Mouse (Mus musculus) induced T-regulatory cell, adult 2 months (primary cell): ENCODE data around the gene Csl.

ENCODE experiments used
- DNase-seq: peaks from one replicate; pipeline ENCODE4 v3.0.0-alpha.2; 2012; ENCODE audit warnings: low read depth

The Csl gene

GRCm38 (mm10) chr10:99759558-99759957 is at the start of gene Csl:
Gene Csl, minus strand, starts transcription at chr10:99759658.
- no peak for DNase-seq

GRCm38 (mm10) chr10:99789418-99789817 is 30.0 kb upstream of the Csl start:
- DNase-seq, result no peak

GRCm38 (mm10) chr10:99774228-99775120 is 15.0 kb upstream of the Csl start:
- no peak for DNase-seq

GRCm38 (mm10) chr10:99750146-99750545 is 9.3 kb downstream of the Csl start:
- no peak for DNase-seq

- no peak for DNase-seq
Measured at GRCm38 (mm10) chr10:99748668-99749260, 10.7 kb downstream of the Csl start.

- DNase-seq, result no peak
Measured at GRCm38 (mm10) chr10:99748009-99748408, 11.4 kb downstream of the Csl start.

- DNase-seq, result no peak
Measured at GRCm38 (mm10) chr10:99741609-99742280, 17.7 kb downstream of the Csl start.

GRCm38 (mm10) chr10:99713129-99713528 is 46.3 kb downstream of the Csl start:
- DNase-seq, result no peak

- DNase-seq, result no peak
Measured at GRCm38 (mm10) chr10:99711567-99711966, 47.9 kb downstream of the Csl start.
